Mouse (Mus musculus) heart, postnatal 0 days (tissue): ENCODE results near the gene Khdc4. TPM values are rescaled to one million over a fixed set of nuclear protein-coding genes. Genes with fewer than 3 reads are reported as not detected.
"Not testable (repeated sequence)": the region's sequence is repeated elsewhere in the genome, so short reads cannot be mapped to it uniquely, and the experiment has no call there.

Experiments used
- ATAC-seq: fragments of 200-750 bp; cut with Nextera tagmentation; 2 replicates; pipeline ENCODE4 v1.8.0; 2017; ENCODE audit warnings: low read depth, moderate number of reproducible peaks, moderate library complexity; ENCODE audit not compliant: insufficient read depth
- DNase-seq: peaks from one replicate; pipeline ENCODE4 v3.0.0-alpha.2; 2016; ENCODE audit warnings: low spot score
- H3K27ac ChIP-seq: fragments of 300-500 bp; sonication (generic); 2 replicates; pipeline ENCODE4 v1.5.1; 2014; ENCODE audit warnings: low read depth, mild to moderate bottlenecking
- H3K27me3 ChIP-seq: fragments of 300-500 bp; sonication (generic); 2 replicates; pipeline ENCODE4 v1.6.1; 2014; ENCODE audit warnings: low read length, mixed read lengths; ENCODE audit not compliant: control insufficient read depth, insufficient read depth
- H3K36me3 ChIP-seq: fragments of 300-500 bp; sonication (generic); replicated peaks from 2 replicates; pipeline ENCODE4 v1.6.1; 2014; ENCODE audit warnings: low read length, mixed read lengths; ENCODE audit not compliant: control insufficient read depth, insufficient read depth
- H3K4me1 ChIP-seq: fragments of 300-500 bp; sonication (generic); 2 replicates; pipeline ENCODE4 v1.6.1; 2014; ENCODE audit warnings: antibody characterized with exemption; ENCODE audit not compliant: control insufficient read depth, insufficient read depth
- H3K4me2 ChIP-seq: fragments of 300-500 bp; sonication (generic); 2 replicates; pipeline ENCODE4 v1.6.1; 2014; ENCODE audit warnings: low read depth, mild to moderate bottlenecking, low read length, moderate library complexity
- H3K4me3 ChIP-seq: fragments of 300-500 bp; sonication (generic); 2 replicates; pipeline ENCODE4 v1.5.1; 2014; ENCODE audit warnings: low read depth, low read length
- H3K9ac ChIP-seq: fragments of 300-500 bp; sonication (generic); replicated peaks from 2 replicates; pipeline ENCODE4 v1.6.1; 2014; ENCODE audit warnings: low read depth, low read length, mixed read lengths
- H3K9me3 ChIP-seq: fragments of 300-500 bp; sonication (generic); replicated peaks from 2 replicates; pipeline ENCODE4 v1.6.1; 2016; ENCODE audit warnings: low read length; ENCODE audit not compliant: control insufficient read depth
- CTCF ChIP-seq: IDR thresholded peaks from 2 replicates; pipeline ENCODE4 v1.5.1; 2016; ENCODE audit warnings: antibody characterized with exemption, control low read depth, low read depth
- EP300 ChIP-seq: IDR thresholded peaks from 2 replicates; pipeline ENCODE4 v1.6.1; 2016; ENCODE audit warnings: antibody characterized with exemption, low read depth
- WGBS: fragments of 180-500 bp; shearing (Covaris S2); extraction: QIAGEN DNeasy Blood & Tissue Kit; methylation state at CpG from one replicate; pipeline ENCODE4 v1.1.7; 2014; 5-methylcytosine and 5-hydroxymethylcytosine counted together
- polyA plus RNA-seq: library from polyadenylated mRNA; unstranded; fragments of >200 nt; fragmentation: Nextera tagmentation; extraction: Ambion mirVana; gene quantifications from 2 replicates; pipeline ENCODE4 v1.2.1, GENCODE M21; 2015
- total RNA-seq: library from RNA; depleted of rRNA; stranded (reverse); fragments of >200 nt; gene quantifications from 2 replicates; pipeline ENCODE4 v1.2.3, GENCODE M21; 2014; ENCODE audit warnings: low replicate concordance

The Khdc4 gene
- total and polyA plus RNA-seq, 2 experiments from 2014 or later, result 44.4 to 102 TPM

- TF ChIP-seq CTCF, result no peak
- no peak for TF ChIP-seq EP300
- Histone ChIP-seq H3K27me3 (no peaks in the 10 kb centered on the region), H3K36me3 (peaks cover 88% of the 10 kb centered on the region), H3K9ac (no peak overlapping the region), H3K4me2 (no peak overlapping the region), H3K4me1 (peaks cover 9% of the 10 kb centered on the region; the same call in 1 of the 2 replicates), H3K4me3 (no peak overlapping the region), H3K9me3 (no peaks in the 10 kb centered on the region), H3K27ac (no peak overlapping the region)
- DNase-seq, result no peak
- no peak for ATAC-seq
- 92% methylated on average over 6 of the region's 6 CpGs for WGBS
Measured at GRCm38 (mm10) chr3:88698834-88699233, 13.2 kb downstream of the Khdc4 start.

GRCm38 (mm10) chr3:88700247-88700646 is 14.6 kb downstream of the Khdc4 start:
- Histone ChIP-seq H3K4me1 (peaks cover 9% of the 10 kb centered on the region; the same call in 1 of the 2 replicates), H3K36me3 (peaks cover 88% of the 10 kb centered on the region), H3K4me2 (no peak overlapping the region), H3K9ac (no peak overlapping the region), H3K9me3 (no peaks in the 10 kb centered on the region), H3K27me3 (no peaks in the 10 kb centered on the region), H3K27ac (peak overlapping the region; percentile 77), H3K4me3 (no peak overlapping the region)
- ATAC-seq (no peak), DNase-seq (no peak)
- WGBS, result 75% methylated on average over 3 of the region's 3 CpGs
- TF ChIP-seq EP300 (no peak), CTCF (no peak)

- no peak overlapping the region for H3K4me2 ChIP-seq
- H3K4me1 ChIP-seq, result peaks cover 9% of the 10 kb centered on the region; the same call in 1 of the 2 replicates
- ATAC-seq (peak; percentile 89), DNase-seq (peak; percentile 81)
- no peaks in the 10 kb centered on the region for H3K9me3 ChIP-seq
- peaks cover 84% of the 10 kb centered on the region for H3K36me3 ChIP-seq
- H3K27me3 ChIP-seq, result no peaks in the 10 kb centered on the region
- 19% methylated on average over 3 of the region's 3 CpGs for WGBS
- peak overlapping the region; percentile 77 for H3K27ac ChIP-seq
- no peak overlapping the region for H3K9ac ChIP-seq
- TF ChIP-seq CTCF (no peak), EP300 (peak; percentile 97)
- no peak overlapping the region for H3K4me3 ChIP-seq
Measured at GRCm38 (mm10) chr3:88701222-88701621, 15.6 kb downstream of the Khdc4 start.

- no peaks in the 10 kb centered on the region for H3K27me3 ChIP-seq
- ATAC-seq, result no peak
- no peak overlapping the region for H3K9ac ChIP-seq
- 94% methylated on average over 4 of the region's 4 CpGs for WGBS
- DNase-seq, result no peak
- H3K9me3 ChIP-seq, result no peaks in the 10 kb centered on the region
- TF ChIP-seq CTCF, result no peak
- no peak for TF ChIP-seq EP300
- H3K4me1 ChIP-seq, result peaks cover 10% of the 10 kb centered on the region
- no peak overlapping the region for H3K4me3 ChIP-seq
- no peak overlapping the region for H3K4me2 ChIP-seq
- no peak overlapping the region for H3K27ac ChIP-seq
- H3K36me3 ChIP-seq, result peaks cover 51% of the 10 kb centered on the region
Measured at GRCm38 (mm10) chr3:88713709-88714108, 28.1 kb downstream of the Khdc4 start.

GRCm38 (mm10) chr3:88714725-88715124 is 29.1 kb downstream of the Khdc4 start:
- H3K4me3 ChIP-seq, result no peak overlapping the region
- no peak for TF ChIP-seq EP300
- no peak for TF ChIP-seq CTCF
- ATAC-seq, result no peak
- no peak overlapping the region for H3K4me2 ChIP-seq
- no peaks in the 10 kb centered on the region for H3K9me3 ChIP-seq
- no peak overlapping the region for H3K27ac ChIP-seq
- peaks cover 44% of the 10 kb centered on the region for H3K36me3 ChIP-seq
- H3K27me3 ChIP-seq, result no peaks in the 10 kb centered on the region
- 62% methylated on average over 2 of the region's 2 CpGs for WGBS
- H3K4me1 ChIP-seq, result peaks cover 15% of the 10 kb centered on the region
- no peak for DNase-seq
- no peak overlapping the region for H3K9ac ChIP-seq

DNA sequence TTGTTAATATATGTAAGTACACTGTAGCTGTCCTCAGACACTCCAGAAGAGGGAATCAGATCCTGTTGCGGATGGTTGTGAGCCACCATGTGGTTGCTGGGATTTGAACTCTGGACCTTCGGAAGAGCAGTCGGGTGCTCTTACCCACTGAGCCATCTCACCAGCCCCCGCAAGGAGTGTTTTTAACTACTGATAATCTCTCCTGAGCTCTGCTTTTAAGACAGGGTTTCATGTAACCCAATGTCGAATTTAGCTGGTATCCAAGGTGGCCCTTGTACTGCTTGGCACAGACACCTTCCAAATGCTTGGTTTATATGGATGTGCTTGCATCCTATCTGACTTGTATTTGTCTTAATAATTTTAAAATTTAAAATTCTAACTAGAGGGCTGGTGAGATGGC is 30.1 kb downstream of the Khdc4 start:
- WGBS, result 92% methylated on average over 5 of the region's 5 CpGs
- not testable (repeated sequence) for H3K4me3 ChIP-seq, ATAC-seq, H3K9ac ChIP-seq, DNase-seq, H3K27me3 ChIP-seq, H3K27ac ChIP-seq, H3K9me3 ChIP-seq, H3K4me2 ChIP-seq
- peaks cover 17% of the 10 kb centered on the region for H3K4me1 ChIP-seq
- H3K36me3 ChIP-seq, result peaks cover 44% of the 10 kb centered on the region
